Mouse (Mus musculus): ENCODE data around the gene Mybbp1a.
"Not testable (repeated sequence)": the region's sequence is repeated elsewhere in the genome, so short reads cannot be mapped to it uniquely, and the experiment has no call there.

Gene Mybbp1a

GRCm38 (mm10) chr11:72440597-72440964, 574 bp upstream of the Mybbp1a start:
- DNase-seq (ENCODE audit: low read depth, low spot score), result not testable (repeated sequence)

GRCm38 (mm10) chr11:72446311-72447105, 5.4 kb downstream of the Mybbp1a start:
- DNase-seq (ENCODE audit: low read depth, low spot score), result no peak

GRCm38 (mm10) chr11:72447475-72447874, 6.3 kb downstream of the Mybbp1a start:
- DNase-seq (ENCODE audit: low read depth, low spot score), result no peak

- DNase-seq (ENCODE audit: low read depth, low spot score), result no peak
Measured at GRCm38 (mm10) chr11:72452140-72452665, 11.0 kb downstream of the Mybbp1a start.

- DNase-seq (ENCODE audit: low read depth, low spot score), result no peak
Measured at GRCm38 (mm10) chr11:72453105-72453953, 12.2 kb downstream of the Mybbp1a start.

- DNase-seq (ENCODE audit: low read depth, low spot score), result no peak
Measured at GRCm38 (mm10) chr11:72455694-72456093, 14.5 kb downstream of the Mybbp1a start.

- no peak for DNase-seq (ENCODE audit: low read depth, low spot score)
Measured at GRCm38 (mm10) chr11:72457995-72458496, 16.9 kb downstream of the Mybbp1a start.

GRCm38 (mm10) chr11:72458502-72458901, 17.3 kb downstream of the Mybbp1a start:
- DNase-seq (ENCODE audit: low read depth, low spot score), result no peak

- no peak for DNase-seq (ENCODE audit: low read depth, low spot score)
Measured at GRCm38 (mm10) chr11:72461500-72461981, 20.4 kb downstream of the Mybbp1a start.

- no peak for DNase-seq (ENCODE audit: low read depth, low spot score)
Measured at GRCm38 (mm10) chr11:72464821-72465220, 23.7 kb downstream of the Mybbp1a start.

- DNase-seq (ENCODE audit: low read depth, low spot score), result no peak
Measured at GRCm38 (mm10) chr11:72465978-72466693, 25.0 kb downstream of the Mybbp1a start.

GRCm38 (mm10) chr11:72466694-72467507, 25.7 kb downstream of the Mybbp1a start:
- DNase-seq (ENCODE audit: low read depth, low spot score), result no peak

- DNase-seq (ENCODE audit: low read depth, low spot score), result no peak
Measured at GRCm38 (mm10) chr11:72468525-72468924, 27.4 kb downstream of the Mybbp1a start.

- no peak for DNase-seq (ENCODE audit: low read depth, low spot score)
Measured at GRCm38 (mm10) chr11:72469217-72469616, 28.1 kb downstream of the Mybbp1a start.

GRCm38 (mm10) chr11:72470004-72470403, 28.8 kb downstream of the Mybbp1a start:
- no peak for DNase-seq (ENCODE audit: low read depth, low spot score)

- DNase-seq (ENCODE audit: low read depth, low spot score), result no peak
Measured at GRCm38 (mm10) chr11:72471381-72471780, 30.2 kb downstream of the Mybbp1a start.

GRCm38 (mm10) chr11:72473540-72473939, 32.4 kb downstream of the Mybbp1a start:
- no peak for DNase-seq (ENCODE audit: low read depth, low spot score)

- no peak for DNase-seq (ENCODE audit: low read depth, low spot score)
Measured at GRCm38 (mm10) chr11:72474926-72475325, 33.8 kb downstream of the Mybbp1a start.

GRCm38 (mm10) chr11:72475408-72475807, 34.3 kb downstream of the Mybbp1a start:
- no peak for DNase-seq (ENCODE audit: low read depth, low spot score)

- no peak for DNase-seq (ENCODE audit: low read depth, low spot score)
Measured at GRCm38 (mm10) chr11:72476074-72476625, 35.0 kb downstream of the Mybbp1a start.

Data from c-Kit-negative CD71-positive TER-119-positive erythroid progenitor cells, embryonic 14.5 days (primary cell).